Mouse (Mus musculus): Measurements from ENCODE around the gene Cd93.

- no peak for TF ChIP-seq USF1 (IDR thresholded peaks at IDR 0.05; ENCODE audit: low read depth)
- TF ChIP-seq MYOG (IDR thresholded peaks at IDR 0.05; ENCODE audit: control insufficient read depth, extremely low read depth, insufficient read length) = no peak
- no peak for TF ChIP-seq CTCF (IDR thresholded peaks at IDR 0.05; ENCODE audit: control insufficient read depth, insufficient read depth, insufficient read length)
These were observed 46.2 kb downstream of the Cd93 start for GRCm38 (mm10) chr2:148397015-148397783.

All from C2C12 (cell line).